Mouse (Mus musculus): ENCODE results near the gene Slc51a. TPM values are rescaled to one million over a fixed set of nuclear protein-coding genes. Genes with fewer than 3 reads are reported as not detected.
"Not testable (repeated sequence)": the region's sequence is repeated elsewhere in the genome, so short reads cannot be mapped to it uniquely, and the experiment has no call there.

Slc51a gene
- polyA plus RNA-seq, 1 experiment from 2014 or later = 0.04 TPM

DNA sequence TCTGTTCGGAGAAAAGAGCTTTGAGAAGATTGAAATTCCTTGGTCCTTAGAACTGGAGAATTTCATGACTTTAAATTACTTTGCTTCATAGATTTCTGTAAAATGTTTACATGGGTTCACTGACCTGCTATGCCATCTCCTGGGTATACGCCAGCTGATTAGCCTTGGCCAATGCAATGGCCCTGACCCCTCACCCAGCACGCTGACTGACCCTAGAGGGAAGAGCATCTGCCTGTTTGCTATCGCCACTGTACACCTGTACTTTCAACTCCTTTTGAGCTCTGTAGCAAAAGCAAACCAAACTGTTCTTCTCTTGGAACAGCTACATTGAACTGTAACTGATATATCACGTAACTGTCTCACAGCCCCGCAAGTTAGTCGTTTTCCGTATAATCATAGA, 34.6 kb downstream of the Slc51a start:
- ChIA-PET POLR2A (interaction anchor here (0.6 kb wide), 1 partner anchor 1090 kb away, joined by 3 read pairs; no protein-coding TSS in a partner anchor), CTCF (no interaction called here)
- no peak for ATAC-seq
- in situ Hi-C loops (cut with MboI; ENCODE audit: low pct_unique_long_range_greater_than_20kb) = loop anchor here (25.0 kb wide), 2 partner anchors 191 to 341 kb away; partner anchors contain the start of gene Smco1
- TF ChIP-seq CTCF (IDR thresholded peaks at IDR 0.05) = no peak
- H3K27me3 ChIP-seq = no peaks in the 10 kb centered on the region
- DNase-seq (ENCODE audit: low read depth, low spot score) = no peak

- ATAC-seq (no peak), DNase-seq (ENCODE audit: low read depth, low spot score) (no peak)
- CTCF ChIA-PET = no interaction called here
- POLR2A ChIA-PET = no interaction called here
- in situ Hi-C loops (cut with MboI; ENCODE audit: low pct_unique_long_range_greater_than_20kb) = loop anchor here (25.0 kb wide), 2 partner anchors 188 to 338 kb away; partner anchors contain the start of gene Smco1
- TF ChIP-seq CTCF (IDR thresholded peaks at IDR 0.05) = no peak
- H3K27me3 ChIP-seq = no peaks in the 10 kb centered on the region
These were observed 37.5 kb downstream of the Slc51a start for GRCm38 (mm10) chr16:32450133-32450532.

DNA sequence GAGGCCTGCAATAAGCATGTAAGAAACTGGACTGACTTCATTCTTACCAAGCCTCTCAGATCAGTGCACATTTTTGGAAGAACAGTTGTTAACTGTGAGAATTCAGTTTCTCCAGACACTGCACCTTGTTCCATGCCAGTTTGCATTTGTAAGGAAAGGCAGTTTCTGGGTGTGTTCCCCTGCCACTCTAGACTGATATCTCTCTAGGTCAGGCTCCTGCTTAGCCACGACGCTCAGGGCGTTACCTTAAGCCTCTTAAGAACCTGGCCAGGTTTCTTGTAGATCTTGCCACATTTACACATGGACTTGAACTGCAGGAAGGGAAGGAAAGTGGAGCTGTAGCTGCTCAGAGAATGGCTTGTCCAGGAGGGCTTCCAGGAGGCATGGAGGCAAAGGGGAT, 38.0 kb downstream of the Slc51a start:
- CTCF ChIA-PET = no interaction called here
- in situ Hi-C loops (cut with MboI; ENCODE audit: low pct_unique_long_range_greater_than_20kb) = loop anchor here (25.0 kb wide), 2 partner anchors 187 to 337 kb away; partner anchors contain the start of gene Smco1
- no peak for TF ChIP-seq CTCF (IDR thresholded peaks at IDR 0.05)
- ATAC-seq (no peak), DNase-seq (ENCODE audit: low read depth, low spot score) (no peak)
- POLR2A ChIA-PET = interaction anchor here (0.7 kb wide), 1 partner anchor 427 kb away, joined by 3 read pairs; no protein-coding TSS in a partner anchor
- no peaks in the 10 kb centered on the region for H3K27me3 ChIP-seq

- ChIA-PET CTCF (interaction anchor here (1.1 kb wide), 1 partner anchor 12 kb away, joined by 3 read pairs; no protein-coding TSS in a partner anchor), POLR2A (no interaction called here)
- no peak for TF ChIP-seq CTCF (IDR thresholded peaks at IDR 0.05)
- DNase-seq (ENCODE audit: low read depth, low spot score) = no peak
- no peak for ATAC-seq
- in situ Hi-C loops (cut with MboI; ENCODE audit: low pct_unique_long_range_greater_than_20kb) = no loop called here
- no peaks in the 10 kb centered on the region for H3K27me3 ChIP-seq
These were observed 41.0 kb downstream of the Slc51a start for GRCm38 (mm10) chr16:32446563-32447138.

DNA sequence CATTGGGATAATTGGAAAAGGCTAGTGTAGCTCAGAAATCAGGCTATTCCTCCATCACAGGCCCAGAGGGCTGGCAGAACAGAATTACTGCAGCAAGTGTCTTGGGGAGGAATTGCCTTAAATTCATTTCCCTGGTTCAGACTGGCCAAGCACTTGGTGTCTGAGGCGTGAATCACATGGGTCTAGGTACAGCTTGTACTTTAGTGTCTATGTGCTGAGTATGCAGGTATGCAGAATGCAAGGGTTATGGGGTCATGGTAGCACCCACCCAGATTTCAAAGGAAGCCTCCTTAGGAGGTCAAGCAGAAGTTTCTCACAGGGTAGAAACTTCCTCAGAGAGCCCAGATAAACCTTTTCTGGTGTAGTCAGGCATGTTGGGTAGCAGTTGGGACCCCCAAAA, 42.1 kb downstream of the Slc51a start:
- DNase-seq (ENCODE audit: low read depth, low spot score) (no peak), ATAC-seq (no peak)
- POLR2A ChIA-PET = no interaction called here
- no peaks in the 10 kb centered on the region for H3K27me3 ChIP-seq
- CTCF ChIA-PET = no interaction called here
- TF ChIP-seq CTCF (IDR thresholded peaks at IDR 0.05) = no peak
- in situ Hi-C loops (cut with MboI; ENCODE audit: low pct_unique_long_range_greater_than_20kb) = no loop called here

- POLR2A ChIA-PET = not testable (repeated sequence)
These were observed 43.1 kb downstream of the Slc51a start for GRCm38 (mm10) chr16:32444615-32445014.

GRCm38 (mm10) chr16:32441432-32441831, 46.2 kb downstream of the Slc51a start:
- in situ Hi-C loops (cut with MboI; ENCODE audit: low pct_unique_long_range_greater_than_20kb) = no loop called here
- no peak for TF ChIP-seq CTCF (IDR thresholded peaks at IDR 0.05)
- DNase-seq (ENCODE audit: low read depth, low spot score) (no peak), ATAC-seq (no peak)
- H3K27me3 ChIP-seq = no peaks in the 10 kb centered on the region
- ChIA-PET POLR2A (interaction anchor here (0.6 kb wide), 1 partner anchor 138 kb away, joined by 3 read pairs; no protein-coding TSS in a partner anchor), CTCF (no interaction called here)

More at GRCm38 (mm10) chr16:32444615-32445014, 43.1 kb downstream of the Slc51a start:
- DNase-seq (ENCODE audit: low read depth, low spot score); in situ Hi-C loops (cut with MboI; ENCODE audit: low pct_unique_long_range_greater_than_20kb); ATAC-seq; H3K27me3 ChIP-seq; CTCF ChIA-PET: not testable (repeated sequence)

DNA sequence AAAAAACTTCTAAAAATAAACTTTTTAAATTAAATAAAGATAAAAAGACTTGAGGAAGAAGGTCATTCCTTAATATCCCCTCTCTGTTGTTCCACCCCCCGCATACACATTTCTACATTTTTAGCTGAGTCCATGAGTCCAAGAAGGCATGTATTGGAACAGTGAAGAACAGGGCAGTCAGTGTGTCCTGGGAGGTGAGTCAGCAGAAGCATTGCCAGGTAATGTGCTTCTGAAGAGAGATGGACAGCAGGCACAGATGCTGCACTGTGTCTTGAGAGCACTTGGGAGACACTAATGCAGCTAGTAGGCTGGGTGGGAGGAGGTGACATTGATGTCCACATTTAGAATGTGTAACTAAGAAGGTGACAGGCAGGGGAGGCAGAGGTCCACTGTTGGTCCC, 50.4 kb downstream of the Slc51a start:
- DNase-seq (ENCODE audit: low read depth, low spot score) (no peak), ATAC-seq (no peak)
- POLR2A ChIA-PET = no interaction called here
- CTCF ChIA-PET = no interaction called here
- in situ Hi-C loops (cut with MboI; ENCODE audit: low pct_unique_long_range_greater_than_20kb) = no loop called here
- no peaks in the 10 kb centered on the region for H3K27me3 ChIP-seq
- no peak for TF ChIP-seq CTCF (IDR thresholded peaks at IDR 0.05)

GRCm38 (mm10) chr16:32436657-32437056, 51.0 kb downstream of the Slc51a start:
- no peak for ATAC-seq

DNA sequence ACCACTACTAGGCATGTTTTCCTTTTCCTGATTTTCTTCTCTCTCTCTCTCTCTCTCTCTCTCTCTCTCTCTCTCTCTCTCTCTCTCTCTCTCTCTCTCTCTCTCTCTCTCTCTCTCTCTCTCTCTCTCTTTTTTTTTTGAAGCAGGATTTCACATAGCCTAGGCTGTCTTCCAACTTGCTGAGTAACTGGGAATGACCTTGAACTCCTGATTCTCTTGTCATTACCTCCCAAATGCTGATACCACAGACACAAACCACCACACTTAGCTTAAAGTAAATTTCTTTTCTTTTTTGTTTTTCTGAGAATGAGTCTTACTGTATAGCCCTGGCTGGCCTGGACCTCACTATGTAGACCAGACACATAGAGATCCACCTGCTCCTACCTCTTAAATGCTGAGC, 53.0 kb downstream of the Slc51a start:
- TF ChIP-seq CTCF (IDR thresholded peaks at IDR 0.05) = no peak
- ATAC-seq (no peak), DNase-seq (ENCODE audit: low read depth, low spot score) (no peak)
- H3K27me3 ChIP-seq = no peaks in the 10 kb centered on the region
- in situ Hi-C loops (cut with MboI; ENCODE audit: low pct_unique_long_range_greater_than_20kb) = no loop called here
- CTCF ChIA-PET = no interaction called here
- POLR2A ChIA-PET = no interaction called here

More at GRCm38 (mm10) chr16:32436657-32437056, 51.0 kb downstream of the Slc51a start:
- ChIA-PET CTCF (no interaction called here), POLR2A (no interaction called here)
- no peak for DNase-seq (ENCODE audit: low read depth, low spot score)
- in situ Hi-C loops (cut with MboI; ENCODE audit: low pct_unique_long_range_greater_than_20kb) = no loop called here
- no peak for TF ChIP-seq CTCF (IDR thresholded peaks at IDR 0.05)
- H3K27me3 ChIP-seq = no peaks in the 10 kb centered on the region

DNA sequence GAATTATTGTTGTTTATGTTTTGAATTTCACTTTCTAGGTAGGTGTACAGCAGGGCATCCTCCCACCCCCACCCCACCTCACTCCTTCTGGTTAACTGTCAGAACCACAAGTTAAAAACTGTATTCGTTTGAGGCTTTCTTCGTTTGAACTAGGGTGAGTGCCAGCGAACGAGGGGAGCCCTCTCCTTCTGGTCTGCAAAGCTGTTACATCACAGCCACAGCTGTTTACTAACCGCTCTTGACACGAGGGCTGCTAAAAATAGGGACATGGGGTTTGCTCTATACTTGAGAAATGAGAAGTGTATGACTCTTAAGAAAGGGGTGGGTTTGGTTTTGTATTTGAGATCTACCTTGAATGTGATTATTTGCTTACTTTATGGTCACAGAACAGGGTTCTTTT, 53.6 kb downstream of the Slc51a start:
- ChIA-PET CTCF (no interaction called here), POLR2A (no interaction called here)
- in situ Hi-C loops (cut with MboI; ENCODE audit: low pct_unique_long_range_greater_than_20kb) = no loop called here
- no peaks in the 10 kb centered on the region for H3K27me3 ChIP-seq
- TF ChIP-seq CTCF (IDR thresholded peaks at IDR 0.05) = no peak
- DNase-seq (ENCODE audit: low read depth, low spot score) = no peak
- no peak for ATAC-seq

DNA sequence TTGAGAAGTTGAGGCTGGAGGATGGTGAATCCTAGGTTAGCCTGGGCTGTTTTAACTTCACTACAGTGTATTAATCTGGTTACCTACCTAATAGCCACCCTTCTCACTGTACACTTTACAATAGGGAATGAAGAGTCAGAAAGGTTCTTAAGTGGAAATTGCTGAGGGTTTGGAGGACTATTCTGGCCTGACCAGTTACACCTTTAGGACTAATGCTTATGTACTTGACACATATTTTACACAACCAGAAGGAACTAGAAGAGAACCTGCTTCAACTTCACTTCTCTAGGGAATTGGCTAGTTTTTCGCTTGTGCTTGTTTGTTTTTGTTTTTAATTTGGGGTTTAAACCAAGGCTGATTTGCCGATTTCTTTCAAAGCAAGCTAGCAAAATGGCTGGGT, 54.5 kb downstream of the Slc51a start:
- no peak for DNase-seq (ENCODE audit: low read depth, low spot score)
- POLR2A ChIA-PET = no interaction called here
- H3K27me3 ChIP-seq = no peaks in the 10 kb centered on the region
- no peak for TF ChIP-seq CTCF (IDR thresholded peaks at IDR 0.05)
- CTCF ChIA-PET = no interaction called here
- no peak for ATAC-seq
- in situ Hi-C loops (cut with MboI; ENCODE audit: low pct_unique_long_range_greater_than_20kb) = no loop called here

All from Patski (cell line).